Mouse (Mus musculus): ENCODE measurements around the gene Cwf19l1. TPM values are rescaled to one million over a fixed set of nuclear protein-coding genes. Genes with fewer than 3 reads are reported as not detected.

Cwf19l1 gene
- polyA plus RNA-seq, 1 experiment: 16.5 TPM

- no peaks in the 10 kb centered on the region for H3K79me2 ChIP-seq (ENCODE audit: control insufficient read depth, insufficient read depth)
- H3K79me3 ChIP-seq (ENCODE audit: low read depth): no peaks in the 10 kb centered on the region
- peaks cover 78% of the 10 kb centered on the region for H3K36me3 ChIP-seq (ENCODE audit: control insufficient read depth, insufficient read depth)
- no peak overlapping the region for H3ac ChIP-seq (ENCODE audit: control insufficient read depth, insufficient read length, low read depth)
- TF ChIP-seq CTCF (IDR thresholded peaks at IDR 0.05; ENCODE audit: control insufficient read depth, insufficient read depth, insufficient read length) (no peak), FOSL1 (IDR thresholded peaks at IDR 0.05; ENCODE audit: insufficient read depth, low read length, poor library complexity, severe bottlenecking) (no peak), CEBPB (IDR thresholded peaks at IDR 0.05; ENCODE audit: low read depth) (no peak), MAX (IDR thresholded peaks at IDR 0.05) (no peak), USF1 (IDR thresholded peaks at IDR 0.05; ENCODE audit: low read depth) (no peak), MYOG (IDR thresholded peaks at IDR 0.05; ENCODE audit: control insufficient read depth, extremely low read depth, insufficient read length) (no peak), MYOD1 (IDR thresholded peaks at IDR 0.05; ENCODE audit: control insufficient read depth, insufficient read length, low read depth) (no peak)
- H3K27me3 ChIP-seq (ENCODE audit: control insufficient read depth, insufficient read depth, insufficient read length): no peaks in the 10 kb centered on the region
- no peak overlapping the region for H3K4me3 ChIP-seq (ENCODE audit: insufficient read depth, poor library complexity, severe bottlenecking)
Observed at GRCm38 (mm10) chr19:44076457-44076856, 59.2 kb downstream of the Cwf19l1 start.

DNA sequence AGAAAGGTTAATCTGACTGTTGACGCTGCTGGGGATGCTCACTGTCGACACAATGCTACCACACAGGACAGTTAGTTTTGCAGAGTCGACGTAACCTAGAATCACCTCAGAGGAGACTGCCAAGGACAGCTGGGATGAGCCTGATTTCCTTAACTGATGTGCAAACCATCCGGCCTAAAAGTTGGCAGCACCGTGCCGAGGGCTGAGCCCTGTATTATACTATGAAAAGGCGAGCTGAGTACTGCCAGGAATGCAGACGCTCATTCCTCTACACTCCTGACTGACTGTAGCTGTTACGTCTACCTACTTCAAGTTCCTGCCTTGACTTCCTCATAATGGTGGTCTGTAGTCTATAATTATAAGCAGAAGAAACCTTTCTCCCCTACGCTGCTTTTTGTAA lies 60.7 kb downstream of the Cwf19l1 start:
- H3K27me3 ChIP-seq (ENCODE audit: control insufficient read depth, insufficient read depth, insufficient read length): no peaks in the 10 kb centered on the region
- no peaks in the 10 kb centered on the region for H3K79me3 ChIP-seq (ENCODE audit: low read depth)
- H3K36me3 ChIP-seq (ENCODE audit: control insufficient read depth, insufficient read depth): peaks cover 67% of the 10 kb centered on the region
- H3K79me2 ChIP-seq (ENCODE audit: control insufficient read depth, insufficient read depth): no peaks in the 10 kb centered on the region
- no peak for TF ChIP-seq USF1 (IDR thresholded peaks at IDR 0.05; ENCODE audit: low read depth)
- H3ac ChIP-seq (ENCODE audit: control insufficient read depth, insufficient read length, low read depth): no peak overlapping the region
- no peak overlapping the region for H3K4me3 ChIP-seq (ENCODE audit: insufficient read depth, poor library complexity, severe bottlenecking)

GRCm38 (mm10) chr19:44071166-44071565 lies 64.5 kb downstream of the Cwf19l1 start:
- Histone ChIP-seq H3K79me3 (ENCODE audit: low read depth) (peaks cover 3% of the 10 kb centered on the region), H3ac (ENCODE audit: control insufficient read depth, insufficient read length, low read depth) (no peak overlapping the region), H3K4me3 (ENCODE audit: insufficient read depth, poor library complexity, severe bottlenecking) (no peak overlapping the region), H3K27me3 (ENCODE audit: control insufficient read depth, insufficient read depth, insufficient read length) (no peaks in the 10 kb centered on the region), H3K36me3 (ENCODE audit: control insufficient read depth, insufficient read depth) (peaks cover 46% of the 10 kb centered on the region), H3K79me2 (ENCODE audit: control insufficient read depth, insufficient read depth) (peaks cover 22% of the 10 kb centered on the region)
- no peak for TF ChIP-seq MYOD1 (IDR thresholded peaks at IDR 0.05; ENCODE audit: control insufficient read depth, insufficient read length, low read depth)
- TF ChIP-seq CEBPB (IDR thresholded peaks at IDR 0.05; ENCODE audit: low read depth): no peak
- no peak for TF ChIP-seq MYOG (IDR thresholded peaks at IDR 0.05; ENCODE audit: control insufficient read depth, extremely low read depth, insufficient read length)
- no peak for TF ChIP-seq FOSL1 (IDR thresholded peaks at IDR 0.05; ENCODE audit: insufficient read depth, low read length, poor library complexity, severe bottlenecking)
- no peak for TF ChIP-seq CTCF (IDR thresholded peaks at IDR 0.05; ENCODE audit: control insufficient read depth, insufficient read depth, insufficient read length)
- no peak for TF ChIP-seq USF1 (IDR thresholded peaks at IDR 0.05; ENCODE audit: low read depth)
- no peak for TF ChIP-seq MAX (IDR thresholded peaks at IDR 0.05)

DNA sequence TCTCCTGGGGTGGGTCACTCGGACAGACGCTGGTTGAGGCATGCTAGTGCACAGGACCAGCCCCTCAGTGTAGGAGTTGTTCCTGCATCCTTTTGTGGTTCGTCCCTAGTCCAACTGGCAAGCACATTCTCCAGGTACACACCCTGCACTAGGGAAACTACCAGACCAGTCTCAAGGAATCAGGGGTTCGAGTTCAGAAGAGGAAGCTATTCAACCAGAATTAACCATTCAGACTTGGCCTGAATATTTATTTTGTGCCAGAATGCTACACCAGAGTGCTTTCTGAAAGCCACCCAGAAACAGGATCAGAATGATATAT lies 65.8 kb downstream of the Cwf19l1 start:
- Histone ChIP-seq H3K4me3 (ENCODE audit: insufficient read depth, poor library complexity, severe bottlenecking) (peak overlapping the region; percentile 60), H3K27me3 (ENCODE audit: control insufficient read depth, insufficient read depth, insufficient read length) (no peaks in the 10 kb centered on the region), H3ac (ENCODE audit: control insufficient read depth, insufficient read length, low read depth) (peak overlapping the region; percentile 32), H3K36me3 (ENCODE audit: control insufficient read depth, insufficient read depth) (peaks cover 39% of the 10 kb centered on the region), H3K79me3 (ENCODE audit: low read depth) (peaks cover 3% of the 10 kb centered on the region), H3K79me2 (ENCODE audit: control insufficient read depth, insufficient read depth) (peaks cover 22% of the 10 kb centered on the region)
- TF ChIP-seq USF1 (IDR thresholded peaks at IDR 0.05; ENCODE audit: low read depth) (no peak), CEBPB (IDR thresholded peaks at IDR 0.05; ENCODE audit: low read depth) (no peak), CTCF (IDR thresholded peaks at IDR 0.05; ENCODE audit: control insufficient read depth, insufficient read depth, insufficient read length) (no peak), MYOD1 (IDR thresholded peaks at IDR 0.05; ENCODE audit: control insufficient read depth, insufficient read length, low read depth) (no peak), MYOG (IDR thresholded peaks at IDR 0.05; ENCODE audit: control insufficient read depth, extremely low read depth, insufficient read length) (no peak), MAX (IDR thresholded peaks at IDR 0.05) (no peak), FOSL1 (IDR thresholded peaks at IDR 0.05; ENCODE audit: insufficient read depth, low read length, poor library complexity, severe bottlenecking) (no peak)

- TF ChIP-seq MYOG (IDR thresholded peaks at IDR 0.05; ENCODE audit: control insufficient read depth, extremely low read depth, insufficient read length) (no peak), FOSL1 (IDR thresholded peaks at IDR 0.05; ENCODE audit: insufficient read depth, low read length, poor library complexity, severe bottlenecking) (no peak), MAX (IDR thresholded peaks at IDR 0.05) (peak; percentile 55), CEBPB (IDR thresholded peaks at IDR 0.05; ENCODE audit: low read depth) (no peak), MYOD1 (IDR thresholded peaks at IDR 0.05; ENCODE audit: control insufficient read depth, insufficient read length, low read depth) (no peak)
- no peaks in the 10 kb centered on the region for H3K27me3 ChIP-seq (ENCODE audit: control insufficient read depth, insufficient read depth, insufficient read length)
- peaks cover 22% of the 10 kb centered on the region for H3K79me2 ChIP-seq (ENCODE audit: control insufficient read depth, insufficient read depth)
- H3ac ChIP-seq (ENCODE audit: control insufficient read depth, insufficient read length, low read depth): peak within 1 kb of the TSS; percentile 89
- H3K36me3 ChIP-seq (ENCODE audit: control insufficient read depth, insufficient read depth): peaks cover 39% of the 10 kb centered on the region
- peaks cover 3% of the 10 kb centered on the region for H3K79me3 ChIP-seq (ENCODE audit: low read depth)
- H3K4me3 ChIP-seq (ENCODE audit: insufficient read depth, poor library complexity, severe bottlenecking): peak within 1 kb of the TSS; percentile 60
Observed at GRCm38 (mm10) chr19:44069121-44069913, 66.4 kb downstream of the Cwf19l1 start, which contains the start of gene Erlin1. Erlin1 (minus strand) TSS chr19:44069785.

DNA sequence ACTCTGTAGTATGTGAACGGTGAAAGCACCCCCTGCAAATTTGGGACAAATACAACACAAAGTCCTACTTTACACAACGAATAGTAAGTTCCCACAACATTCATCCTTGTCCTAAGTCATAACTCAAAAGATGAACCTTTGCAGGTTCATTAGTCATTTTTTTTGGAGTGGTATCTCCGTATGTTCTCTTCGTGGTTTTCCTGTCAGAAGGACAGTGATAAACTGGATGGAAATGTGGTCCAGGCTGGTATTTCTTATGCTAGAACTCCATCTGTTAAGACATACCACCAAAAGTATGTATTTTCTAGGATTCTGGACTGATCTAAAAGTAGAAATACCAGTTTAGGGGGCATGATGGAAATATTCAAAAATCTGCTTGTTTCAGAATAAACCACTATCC lies 67.4 kb downstream of the Cwf19l1 start:
- H3K79me3 ChIP-seq (ENCODE audit: low read depth): peaks cover 3% of the 10 kb centered on the region
- peaks cover 30% of the 10 kb centered on the region for H3K36me3 ChIP-seq (ENCODE audit: control insufficient read depth, insufficient read depth)
- peaks cover 22% of the 10 kb centered on the region for H3K79me2 ChIP-seq (ENCODE audit: control insufficient read depth, insufficient read depth)
- no peak overlapping the region for H3ac ChIP-seq (ENCODE audit: control insufficient read depth, insufficient read length, low read depth)
- TF ChIP-seq MAX (IDR thresholded peaks at IDR 0.05): no peak
- no peak for TF ChIP-seq CTCF (IDR thresholded peaks at IDR 0.05; ENCODE audit: control insufficient read depth, insufficient read depth, insufficient read length)
- no peak for TF ChIP-seq MYOG (IDR thresholded peaks at IDR 0.05; ENCODE audit: control insufficient read depth, extremely low read depth, insufficient read length)
- no peaks in the 10 kb centered on the region for H3K27me3 ChIP-seq (ENCODE audit: control insufficient read depth, insufficient read depth, insufficient read length)
- peak overlapping the region; percentile 60 for H3K4me3 ChIP-seq (ENCODE audit: insufficient read depth, poor library complexity, severe bottlenecking)

All from C2C12 (cell line).